Mouse (Mus musculus): Measurements from ENCODE around the gene Rad51b. TPM values are rescaled to one million over a fixed set of nuclear protein-coding genes. Genes with fewer than 3 reads are reported as not detected.

The Rad51b gene
- total and polyA plus RNA-seq, 3 experiments = 6.5 to 8.6 (median 8.5) TPM

DNA sequence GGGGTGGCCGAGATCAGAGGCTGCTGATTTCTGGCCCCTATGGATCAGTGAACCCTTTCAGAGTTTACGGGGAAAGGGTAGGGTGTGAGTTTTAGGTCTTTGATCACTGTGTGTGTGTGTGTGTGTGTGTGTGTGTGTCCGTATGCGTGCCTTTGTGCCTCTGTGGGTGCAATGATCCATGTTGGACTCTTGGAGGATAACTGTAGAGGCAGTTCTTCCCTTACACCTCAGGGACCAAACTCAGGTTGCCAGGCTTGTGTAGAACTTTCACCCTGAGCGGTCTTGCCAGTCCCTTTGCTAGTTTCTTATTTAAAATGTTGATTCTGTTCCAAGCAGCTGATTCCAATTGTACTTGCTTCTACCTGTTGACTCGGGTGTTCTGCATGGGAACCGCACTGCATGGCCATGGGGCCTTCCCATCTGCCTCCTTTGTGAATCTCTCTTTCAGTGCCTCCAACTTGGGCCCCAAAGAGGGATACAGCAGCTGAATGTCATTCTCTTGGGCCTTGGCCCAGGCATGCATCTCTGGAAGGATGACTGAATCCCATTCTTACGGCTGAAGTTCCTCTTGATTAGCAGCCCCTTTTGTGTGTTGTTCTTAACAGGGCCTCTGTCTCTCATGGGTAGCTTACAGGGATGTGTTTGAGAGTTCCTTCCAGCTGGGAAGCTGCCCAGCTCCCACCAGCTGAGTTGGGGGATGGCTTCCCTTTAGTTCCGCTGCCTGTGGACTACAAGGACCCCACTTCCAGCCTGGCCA is 383.0 kb downstream of the Rad51b start:
- Histone ChIP-seq H3K4me1 (ENCODE audit: control insufficient read depth in 1 of 2, insufficient read depth in 2 of 2) (peaks cover 3 to 16% of the 10 kb centered on the region in 2 experiments; a peak in 3 of 4 replicates), H3K9ac (ENCODE audit: insufficient read depth, low read depth) (no peak overlapping the region), H3K79me2 (replicated peaks; ENCODE audit: control insufficient read depth, extremely low read depth, insufficient read depth, poor library complexity, severe bottlenecking) (no peaks in the 10 kb centered on the region), H3K27ac (ENCODE audit: insufficient read depth, low read depth) (no peak overlapping the region), H3K4me2 (ENCODE audit: insufficient read depth, low read depth, poor library complexity, severe bottlenecking) (no peak overlapping the region), H3K9me3 (replicated peaks; ENCODE audit: low read length) (no peaks in the 10 kb centered on the region), H3K4me3 (replicated peaks in 1 of 3; ENCODE audit: low read depth in 2 of 3, low read length in 2 of 3, poor library complexity in 1 of 3) (no peak overlapping the region), H3K36me3 (replicated peaks in 1 of 2; ENCODE audit: control insufficient read depth in 1 of 2, insufficient read depth in 1 of 2, low read length in 1 of 2) (no peaks in the 10 kb centered on the region), H3K27me3 (replicated peaks) (no peaks in the 10 kb centered on the region)
- DNase-seq (ENCODE audit: extremely low read depth) = no peak
- in situ Hi-C loops (cut with MboI; ENCODE audit: low pct_ligation_motif_present, low pct_unique_long_range_greater_than_20kb, low sequenced_read_pairs) = no loop called here
- no peak for TF ChIP-seq HCFC1 (IDR thresholded peaks at IDR 0.05; ENCODE audit: low read depth, low read length)
- no peak for TF ChIP-seq TBP (conservative IDR thresholded peaks at IDR 0.05; ENCODE audit: low read depth, low read length)
- TF ChIP-seq ELF1 (IDR thresholded peaks at IDR 0.05; ENCODE audit: low read depth, low read length) = no peak
- TF ChIP-seq JUN (IDR thresholded peaks at IDR 0.05; ENCODE audit: insufficient read depth, low read depth, low read length) = no peak
- TF ChIP-seq PAX5 (IDR thresholded peaks at IDR 0.05; ENCODE audit: low read length) = no peak
- dilution Hi-C loops (cut with MboI; ENCODE audit: extremely low pct_ligation_motif_present, extremely low pct_unique_long_range_greater_than_20kb, low sequenced_read_pairs) = no loop called here

DNA sequence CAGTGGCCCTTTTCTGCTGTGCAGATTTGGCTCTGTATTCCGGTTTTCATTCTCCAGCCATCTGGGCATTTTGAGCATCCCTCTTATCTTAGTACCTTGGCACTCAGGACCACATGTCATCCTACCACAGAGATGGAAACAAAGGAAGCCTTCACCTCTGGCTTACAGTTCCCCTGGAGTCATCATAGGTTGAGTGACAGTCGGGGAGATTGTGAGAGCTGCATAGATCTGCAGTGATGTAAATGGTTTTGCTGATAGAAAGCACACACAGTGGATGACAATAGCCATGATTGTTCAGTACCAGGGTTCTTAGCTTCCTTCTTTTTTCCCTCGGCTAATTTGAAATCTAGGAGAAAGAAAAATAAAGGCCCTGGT is 383.6 kb downstream of the Rad51b start:
- Histone ChIP-seq H3K9ac (ENCODE audit: insufficient read depth, low read depth) (no peak overlapping the region), H3K79me2 (replicated peaks; ENCODE audit: control insufficient read depth, extremely low read depth, insufficient read depth, poor library complexity, severe bottlenecking) (no peaks in the 10 kb centered on the region), H3K27ac (ENCODE audit: insufficient read depth, low read depth) (no peak overlapping the region), H3K9me3 (replicated peaks; ENCODE audit: low read length) (no peaks in the 10 kb centered on the region), H3K27me3 (replicated peaks) (no peaks in the 10 kb centered on the region), H3K4me1 (ENCODE audit: control insufficient read depth in 1 of 2, insufficient read depth in 2 of 2) (peaks cover 3 to 16% of the 10 kb centered on the region in 2 experiments; a peak in 3 of 4 replicates), H3K4me2 (ENCODE audit: insufficient read depth, low read depth, poor library complexity, severe bottlenecking) (no peak overlapping the region), H3K36me3 (replicated peaks in 1 of 2; ENCODE audit: control insufficient read depth in 1 of 2, insufficient read depth in 1 of 2, low read length in 1 of 2) (no peaks in the 10 kb centered on the region), H3K4me3 (replicated peaks in 1 of 3; ENCODE audit: low read depth in 2 of 3, low read length in 2 of 3, poor library complexity in 1 of 3) (no peak overlapping the region)
- DNase-seq (ENCODE audit: extremely low read depth) = no peak
- in situ Hi-C loops (cut with MboI; ENCODE audit: low pct_ligation_motif_present, low pct_unique_long_range_greater_than_20kb, low sequenced_read_pairs) = no loop called here
- dilution Hi-C loops (cut with MboI; ENCODE audit: extremely low pct_ligation_motif_present, extremely low pct_unique_long_range_greater_than_20kb, low sequenced_read_pairs) = no loop called here
- TF ChIP-seq NRF1 (IDR thresholded peaks at IDR 0.05; ENCODE audit: low read depth, low read length) (no peak), EP300 (IDR thresholded peaks at IDR 0.05; ENCODE audit: low read length) (no peak), MAFK (IDR thresholded peaks at IDR 0.05; ENCODE audit: insufficient replicate concordance, low read length) (no peak), ZNF384 (IDR thresholded peaks at IDR 0.05; ENCODE audit: low read depth, low read length) (no peak), SIN3A (IDR thresholded peaks at IDR 0.05; ENCODE audit: low read length) (no peak), HCFC1 (IDR thresholded peaks at IDR 0.05; ENCODE audit: low read depth, low read length) (no peak), MEF2A (IDR thresholded peaks at IDR 0.05; ENCODE audit: borderline replicate concordance, low read depth, low read length) (no peak), JUN (IDR thresholded peaks at IDR 0.05; ENCODE audit: insufficient read depth, low read depth, low read length) (no peak), SMC3 (IDR thresholded peaks at IDR 0.05; ENCODE audit: low read depth, low read length) (no peak), MYC (IDR thresholded peaks at IDR 0.05; ENCODE audit: low read depth, low read length) (no peak), BHLHE40 (IDR thresholded peaks at IDR 0.05; ENCODE audit: low read depth, low read length) (no peak), TBP (conservative IDR thresholded peaks at IDR 0.05; ENCODE audit: low read depth, low read length) (no peak), TCF12 (IDR thresholded peaks at IDR 0.05; ENCODE audit: low read depth, low read length) (no peak), ETS1 (conservative IDR thresholded peaks at IDR 0.05; ENCODE audit: low read depth, low read length) (no peak), JUND (conservative IDR thresholded peaks at IDR 0.05; ENCODE audit: low read depth, low read length) (no peak), PAX5 (IDR thresholded peaks at IDR 0.05; ENCODE audit: low read length) (no peak), MAZ (IDR thresholded peaks at IDR 0.05; ENCODE audit: low read depth, low read length) (no peak), POLR2AphosphoS2 (IDR thresholded peaks at IDR 0.05; ENCODE audit: low read depth, low read length) (no peak), ZMIZ1 (IDR thresholded peaks at IDR 0.05; ENCODE audit: low read depth, low read length) (no peak)
